Mouse (Mus musculus) embryonic fibroblast, embryonic 13.5 days (primary cell): ENCODE measurements at regions not wholly inside any gene's neighbourhood (a gene's known extent, or its start where the extent isn't known, plus 50 kb on each side); places are given as distances from the start of the nearest gene placed in this dataset.

Experiments
- H3K27ac ChIP-seq: 2 replicates; pipeline ENCODE4 v1.5.1; 2012; ENCODE audit warnings: low read length, control low read depth, inconsistent platforms; ENCODE audit not compliant: insufficient read depth
- H3K4me1 ChIP-seq: 2 replicates; pipeline ENCODE4 v1.6.1; 2011; ENCODE audit warnings: low read length; ENCODE audit not compliant: control insufficient read depth, insufficient read depth
- H3K4me3 ChIP-seq: 2 replicates; pipeline ENCODE4 v1.5.1; 2011; ENCODE audit warnings: mild to moderate bottlenecking, control low read depth, low read length; ENCODE audit not compliant: insufficient read depth
- CTCF ChIP-seq: IDR thresholded peaks from 2 replicates; pipeline ENCODE4 v1.5.1; 2011; ENCODE audit warnings: mild to moderate bottlenecking, control low read depth, low read length, moderate library complexity, borderline replicate concordance; ENCODE audit not compliant: insufficient read depth
- POLR2A ChIP-seq: IDR thresholded peaks from 2 replicates; pipeline ENCODE4 v1.6.1; 2011; ENCODE audit warnings: low read depth, mild to moderate bottlenecking, control low read depth, low read length, moderate library complexity

GRCm38 (mm10) chr10:111740586-111741265, 231.7 kb upstream of the Krr1 start:
- no peak overlapping the region for H3K4me3 ChIP-seq
- H3K4me1 ChIP-seq, result no peaks in the 10 kb centered on the region
- no peak for TF ChIP-seq CTCF
- TF ChIP-seq POLR2A, result no peak
- no peak overlapping the region for H3K27ac ChIP-seq

DNA sequence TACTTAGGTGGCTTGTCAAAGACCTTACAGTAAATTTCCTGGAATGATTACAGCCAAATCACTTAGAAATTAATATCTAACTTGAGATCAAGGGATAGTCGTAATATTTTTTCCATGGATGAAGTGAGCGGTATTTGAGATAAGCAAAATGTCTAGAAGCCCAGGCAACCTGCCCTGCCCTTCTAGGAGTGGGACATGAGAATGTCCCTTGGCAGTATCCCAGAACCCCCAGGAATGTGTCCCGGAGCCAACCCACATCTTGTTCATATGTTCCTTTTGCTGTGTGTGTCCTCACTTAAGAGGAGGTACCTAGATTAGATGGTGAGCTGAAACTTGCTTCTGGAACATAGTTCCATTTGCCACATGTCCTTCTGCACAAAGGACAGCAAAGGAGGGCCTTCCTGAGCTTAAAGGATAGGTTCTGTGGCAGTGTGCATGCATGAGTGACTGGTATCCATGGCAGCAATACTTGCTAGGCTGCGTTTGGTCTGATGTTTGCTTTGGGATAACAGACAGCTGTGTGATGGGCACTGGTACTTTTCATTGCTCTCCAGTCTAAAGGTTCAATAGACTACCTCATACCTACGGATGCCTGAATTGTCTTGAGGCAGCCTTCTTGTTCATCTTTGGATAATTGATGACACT, 231.0 kb upstream of the Krr1 start:
- Histone ChIP-seq H3K4me3 (no peak overlapping the region), H3K27ac (no peak overlapping the region), H3K4me1 (no peaks in the 10 kb centered on the region)
- no peak for TF ChIP-seq CTCF
- no peak for TF ChIP-seq POLR2A

DNA sequence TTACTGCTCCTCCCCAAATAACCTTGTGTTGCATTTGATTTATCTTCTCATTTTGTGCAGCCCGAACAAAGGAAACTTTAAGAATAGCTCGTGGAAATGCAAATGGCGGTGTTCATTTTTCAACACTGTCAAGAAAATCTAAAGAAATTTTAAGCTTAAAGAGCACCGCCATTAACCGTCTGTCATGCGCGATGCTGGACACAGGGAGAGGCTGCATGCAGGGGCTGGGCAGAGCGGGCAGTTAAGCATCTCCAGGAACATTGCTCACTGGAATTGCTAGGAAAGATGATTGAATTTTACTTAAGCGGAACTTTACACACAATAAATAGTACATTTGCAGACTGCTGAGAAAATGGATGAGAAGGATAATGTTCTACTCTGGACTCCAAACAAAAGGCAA, 229.2 kb upstream of the Krr1 start:
- TF ChIP-seq CTCF (no peak), POLR2A (no peak)
- no peaks in the 10 kb centered on the region for H3K4me1 ChIP-seq
- H3K4me3 ChIP-seq, result no peak overlapping the region
- H3K27ac ChIP-seq, result no peak overlapping the region

DNA sequence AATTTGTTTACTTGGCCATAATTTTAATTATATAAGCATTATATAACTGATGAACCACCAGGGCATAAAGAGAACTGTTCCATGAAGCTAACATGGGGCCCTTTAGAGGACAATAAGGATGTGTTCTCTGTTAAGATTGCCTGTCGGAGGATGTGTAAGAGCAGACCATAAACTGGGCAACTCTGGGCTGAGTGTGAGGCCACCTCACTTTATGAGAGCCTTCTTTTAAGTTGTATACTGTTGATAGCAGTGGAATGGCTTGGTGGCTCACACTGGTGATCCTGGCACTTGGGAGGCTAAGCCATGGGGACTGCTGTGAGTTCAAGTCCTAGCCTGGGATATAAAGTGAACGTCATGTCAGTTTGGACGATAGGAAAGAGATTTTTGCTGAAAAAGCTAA, 227.3 kb upstream of the Krr1 start:
- no peak overlapping the region for H3K27ac ChIP-seq
- TF ChIP-seq CTCF (no peak), POLR2A (no peak)
- H3K4me1 ChIP-seq, result no peaks in the 10 kb centered on the region
- no peak overlapping the region for H3K4me3 ChIP-seq

DNA sequence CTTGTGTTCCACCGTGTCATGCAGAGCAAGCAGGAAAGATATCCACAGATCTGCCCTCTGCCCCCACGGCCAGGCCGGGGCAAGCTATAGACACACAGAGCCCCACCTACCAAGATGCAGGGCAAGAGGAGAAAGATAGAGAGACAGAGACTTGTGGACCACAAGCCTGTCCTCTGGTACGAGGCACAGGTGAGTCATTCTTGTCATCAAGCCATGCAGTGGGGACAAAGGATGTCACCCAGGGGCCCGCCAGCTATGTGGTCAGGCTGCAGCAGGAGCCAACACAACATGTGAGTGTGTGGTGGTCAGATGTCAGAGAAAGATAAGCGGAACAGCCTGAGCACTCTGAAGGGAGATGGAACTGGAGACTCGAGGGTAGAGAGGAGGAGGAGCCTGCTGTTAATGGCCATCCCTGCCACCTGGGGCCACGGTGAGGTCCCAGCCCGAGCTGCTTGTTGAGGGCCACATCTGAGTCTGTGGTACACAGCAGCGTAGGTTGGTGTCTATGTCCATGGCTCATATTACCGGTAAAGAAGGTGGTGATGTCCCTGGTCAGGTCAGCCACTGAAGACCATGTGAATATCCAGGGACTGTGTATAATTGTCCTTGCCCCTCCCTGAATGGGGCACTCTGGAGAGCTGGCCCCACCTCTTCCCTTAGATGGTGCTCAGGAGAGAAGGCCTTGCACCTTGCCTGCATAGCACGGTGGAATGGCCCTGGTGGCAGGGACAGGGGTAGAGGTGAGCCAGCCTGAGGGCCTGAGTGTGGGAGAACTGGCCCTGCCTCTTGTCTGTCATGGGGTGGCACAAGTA, 226.2 kb upstream of the Krr1 start:
- Histone ChIP-seq H3K27ac (no peak overlapping the region), H3K4me3 (no peak overlapping the region), H3K4me1 (no peaks in the 10 kb centered on the region)
- TF ChIP-seq CTCF, result no peak

DNA sequence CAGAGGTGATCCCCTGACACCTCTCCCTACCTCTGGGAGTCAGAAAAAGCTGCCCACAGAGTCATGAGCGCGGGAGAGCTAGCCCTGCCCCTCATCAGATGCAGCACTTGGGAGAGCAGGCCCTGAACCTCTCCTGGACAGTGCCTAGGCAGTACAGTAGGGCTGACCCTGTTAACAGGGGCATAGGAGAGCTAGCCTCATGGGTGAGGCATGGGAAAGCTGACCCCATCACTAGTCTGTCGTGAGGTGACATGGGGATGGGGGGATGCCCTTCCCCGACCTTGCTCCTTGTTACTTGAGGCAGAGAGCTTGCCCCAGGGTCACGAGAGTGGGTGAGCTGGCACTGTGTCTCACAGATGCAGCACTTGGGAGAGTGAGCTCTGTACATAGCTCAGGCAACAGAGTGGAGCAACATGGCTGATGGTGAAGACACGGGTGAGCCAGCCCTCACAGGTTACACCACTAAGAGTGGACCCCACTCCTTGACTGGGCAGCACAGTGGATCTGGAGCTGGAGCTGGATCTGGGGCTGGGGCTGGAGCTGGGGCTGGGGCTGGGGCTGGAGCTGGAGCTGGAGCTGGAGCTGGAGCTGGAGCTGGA, 225.5 kb upstream of the Krr1 start:
- no peak overlapping the region for H3K4me3 ChIP-seq
- TF ChIP-seq CTCF (no peak), POLR2A (no peak)
- no peak overlapping the region for H3K27ac ChIP-seq
- no peaks in the 10 kb centered on the region for H3K4me1 ChIP-seq

DNA sequence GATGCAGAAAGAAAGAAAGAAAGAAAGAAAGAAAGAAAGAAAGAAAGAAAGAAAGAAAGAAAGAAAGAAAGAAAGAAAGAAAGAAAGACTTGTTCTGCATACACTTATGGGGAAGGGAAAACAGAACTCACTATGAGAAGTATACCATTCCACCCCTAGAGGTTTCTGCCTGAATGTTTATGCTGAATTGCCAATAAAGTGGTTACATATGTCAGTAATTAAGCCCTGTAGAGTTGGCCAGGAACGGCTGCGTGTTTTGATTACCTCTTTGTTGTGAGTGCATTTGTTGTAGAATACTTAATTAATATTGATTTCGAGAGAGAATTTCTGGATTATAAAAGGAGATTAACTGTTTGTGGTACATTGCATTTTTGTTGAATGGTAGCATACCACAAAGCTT, 224.0 kb upstream of the Krr1 start:
- no peak overlapping the region for H3K27ac ChIP-seq
- no peak for TF ChIP-seq POLR2A
- no peak for TF ChIP-seq CTCF
- no peaks in the 10 kb centered on the region for H3K4me1 ChIP-seq
- H3K4me3 ChIP-seq, result no peak overlapping the region

- Histone ChIP-seq H3K4me3 (no peak overlapping the region), H3K4me1 (no peaks in the 10 kb centered on the region), H3K27ac (no peak overlapping the region)
- TF ChIP-seq CTCF (no peak), POLR2A (no peak)
Observed at GRCm38 (mm10) chr10:111753646-111754045, 218.8 kb upstream of the Krr1 start.

DNA sequence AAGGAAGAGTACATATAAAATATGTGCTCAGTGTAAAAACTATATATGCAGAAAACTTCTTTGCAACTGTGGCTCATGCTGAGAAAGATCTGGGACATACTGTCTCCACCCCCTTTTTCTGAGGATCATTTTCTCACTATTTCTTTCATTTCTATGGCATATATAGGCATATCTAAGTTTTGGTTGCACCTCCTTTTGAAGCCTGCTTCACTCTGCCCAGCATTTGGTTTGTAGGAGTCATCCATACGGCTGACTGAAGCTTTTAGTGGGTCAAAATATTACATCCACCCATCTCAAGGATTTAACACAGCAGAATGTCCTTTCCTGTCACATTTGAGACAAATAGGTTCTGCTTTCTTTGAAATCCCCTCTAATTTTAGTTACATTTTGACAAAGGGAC, 216.5 kb upstream of the Krr1 start:
- H3K4me3 ChIP-seq, result no peak overlapping the region
- no peak overlapping the region for H3K27ac ChIP-seq
- TF ChIP-seq POLR2A, result no peak
- TF ChIP-seq CTCF, result no peak
- H3K4me1 ChIP-seq, result no peaks in the 10 kb centered on the region
